Mouse (Mus musculus) stomach, postnatal 0 days (tissue): ENCODE results near the gene Gm29666. TPM values are rescaled to one million over a fixed set of nuclear protein-coding genes. Genes with fewer than 3 reads are reported as not detected.
A peak's percentile ranks its signal among the peaks of the same experiment; 100 is the strongest.

ENCODE experiments used
- ATAC-seq: fragments of 200-750 bp; cut with Nextera tagmentation; 2 replicates; pipeline ENCODE4 v1.8.0; 2017; ENCODE audit not compliant: low FRiP score, low TSS enrichment
- DNase-seq: peaks from one replicate; pipeline ENCODE4 v3.0.0-alpha.2; 2016; ENCODE audit warnings: low spot score
- H3K27ac ChIP-seq: fragments of 300-500 bp; sonication (generic); replicated peaks from 2 replicates; pipeline ENCODE4 v1.5.1; 2014; ENCODE audit warnings: mild to moderate bottlenecking, control low read depth
- H3K27me3 ChIP-seq: fragments of 300-500 bp; sonication (generic); 2 replicates; pipeline ENCODE4 v1.6.1; 2014; ENCODE audit warnings: low read length; ENCODE audit not compliant: control insufficient read depth, insufficient read depth
- H3K36me3 ChIP-seq: fragments of 300-500 bp; sonication (generic); 2 replicates; pipeline ENCODE4 v1.6.1; 2014; ENCODE audit warnings: low read length, mixed read lengths; ENCODE audit not compliant: control insufficient read depth, insufficient read depth
- H3K4me1 ChIP-seq: fragments of 300-500 bp; sonication (generic); replicated peaks from 2 replicates; pipeline ENCODE4 v1.6.1; 2014; ENCODE audit warnings: antibody characterized with exemption; ENCODE audit not compliant: control insufficient read depth, insufficient read depth
- H3K4me2 ChIP-seq: fragments of 300-500 bp; sonication (generic); replicated peaks from 2 replicates; pipeline ENCODE4 v1.6.1; 2014; ENCODE audit warnings: low read depth, mild to moderate bottlenecking, control low read depth, moderate library complexity
- H3K4me3 ChIP-seq: fragments of 300-500 bp; sonication (generic); 2 replicates; pipeline ENCODE4 v1.5.1; 2014; ENCODE audit warnings: low read depth, low read length, control low read depth
- H3K9ac ChIP-seq: fragments of 300-500 bp; sonication (generic); 2 replicates; pipeline ENCODE4 v1.6.1; 2014; ENCODE audit warnings: mild to moderate bottlenecking, low read length, control low read depth, mixed read lengths
- H3K9me3 ChIP-seq: fragments of 300-500 bp; sonication (generic); 2 replicates; pipeline ENCODE4 v1.6.1; 2016; ENCODE audit warnings: low read length; ENCODE audit not compliant: control insufficient read depth
- CTCF ChIP-seq: IDR thresholded peaks from 2 replicates; pipeline ENCODE4 v1.5.1; 2016; ENCODE audit warnings: antibody characterized with exemption, low read depth, mild to moderate bottlenecking, moderate library complexity
- EP300 ChIP-seq: optimal IDR thresholded peaks from 2 replicates; pipeline ENCODE3; 2016; ENCODE audit warnings: antibody characterized with exemption
- WGBS: fragments of 180-500 bp; shearing (Covaris S2); extraction: QIAGEN DNeasy Blood & Tissue Kit; methylation state at CpG from one replicate; pipeline ENCODE4 v1.1.7; 2014; 5-methylcytosine and 5-hydroxymethylcytosine counted together
- microRNA-seq: library from miRNA; unstranded; fragments of <30 nt; microRNA quantifications from one replicate; pipeline ENCODE4, GENCODE M21; 2016
- polyA plus RNA-seq: library from polyadenylated mRNA; unstranded; fragments of >200 nt; fragmentation: Nextera tagmentation; extraction: Ambion mirVana; gene quantifications from 2 replicates; pipeline ENCODE4 v1.2.1, GENCODE M21; 2015

Gm29666 gene
- polyA plus RNA-seq, 1 experiment from 2014 or later: 0.15 TPM

GRCm38 (mm10) chr15:84877029-84877815, 42.6 kb downstream of the Gm29666 start:
- Histone ChIP-seq H3K36me3 (no peaks in the 10 kb centered on the region), H3K27me3 (no peaks in the 10 kb centered on the region), H3K4me2 (no peak overlapping the region), H3K9me3 (no peaks in the 10 kb centered on the region), H3K27ac (no peak overlapping the region), H3K4me3 (no peak overlapping the region), H3K4me1 (no peaks in the 10 kb centered on the region), H3K9ac (no peak overlapping the region)
- TF ChIP-seq EP300: no peak
- no peak for TF ChIP-seq CTCF
- DNase-seq (no peak), ATAC-seq (no peak)
- WGBS: 77% methylated on average over 12 of the region's 12 CpGs

GRCm38 (mm10) chr15:84873867-84874266, 46.0 kb downstream of the Gm29666 start:
- Histone ChIP-seq H3K4me2 (no peak overlapping the region), H3K4me3 (no peak overlapping the region), H3K27me3 (no peaks in the 10 kb centered on the region), H3K36me3 (no peaks in the 10 kb centered on the region), H3K9ac (no peak overlapping the region), H3K27ac (no peak overlapping the region), H3K9me3 (no peaks in the 10 kb centered on the region), H3K4me1 (no peaks in the 10 kb centered on the region)
- DNase-seq: no peak
- TF ChIP-seq EP300: no peak
- no peak for TF ChIP-seq CTCF
- no peak for ATAC-seq
- WGBS: 65% methylated on average over 4 of the region's 4 CpGs

- H3K4me1 ChIP-seq: no peaks in the 10 kb centered on the region
- WGBS: 84% methylated on average over 11 of the region's 11 CpGs
- no peaks in the 10 kb centered on the region for H3K36me3 ChIP-seq
- no peak for TF ChIP-seq EP300
- no peak for DNase-seq
- ATAC-seq: no peak
- H3K4me3 ChIP-seq: no peak overlapping the region
- no peak overlapping the region for H3K4me2 ChIP-seq
- H3K9ac ChIP-seq: no peak overlapping the region
- no peaks in the 10 kb centered on the region for H3K9me3 ChIP-seq
- H3K27ac ChIP-seq: no peak overlapping the region
- no peaks in the 10 kb centered on the region for H3K27me3 ChIP-seq
These were observed 46.8 kb downstream of the Gm29666 start for GRCm38 (mm10) chr15:84873079-84873478.

- WGBS: 88% methylated on average over 3 of the region's 3 CpGs
- ATAC-seq (no peak), DNase-seq (no peak)
- Histone ChIP-seq H3K36me3 (no peaks in the 10 kb centered on the region), H3K4me3 (no peak overlapping the region), H3K4me1 (no peaks in the 10 kb centered on the region), H3K27ac (no peak overlapping the region), H3K9ac (no peak overlapping the region), H3K9me3 (no peaks in the 10 kb centered on the region), H3K4me2 (no peak overlapping the region), H3K27me3 (no peaks in the 10 kb centered on the region)
- TF ChIP-seq EP300: no peak
- TF ChIP-seq CTCF: no peak
These were observed 48.0 kb downstream of the Gm29666 start for GRCm38 (mm10) chr15:84871802-84872201.

GRCm38 (mm10) chr15:84861911-84862310, 57.9 kb downstream of the Gm29666 start:
- H3K9ac ChIP-seq: no peak overlapping the region
- ATAC-seq: no peak
- WGBS: 84% methylated on average over 8 of the region's 8 CpGs

More at GRCm38 (mm10) chr15:84861911-84862310, 57.9 kb downstream of the Gm29666 start:
- Histone ChIP-seq H3K27me3 (no peaks in the 10 kb centered on the region), H3K27ac (no peak overlapping the region), H3K4me2 (no peak overlapping the region), H3K4me1 (no peaks in the 10 kb centered on the region), H3K36me3 (no peaks in the 10 kb centered on the region), H3K4me3 (no peak overlapping the region), H3K9me3 (no peaks in the 10 kb centered on the region)
- TF ChIP-seq CTCF (no peak), EP300 (no peak)
- no peak for DNase-seq

Small RNA genes lying within 50 kb of the gene (microRNA-seq; reads per million reads assigned to microRNA genes)
- 24.4 reads per million, percentile 27 among the genes with 10 or more reads in this experiment for gene Mir1249

Other genes starting within 250 kb of the Gm29666 start
- gene Arhgap8, start 200.0 kb downstream of the Gm29666 start, polyA plus RNA-seq: 20.2 and 22.0 TPM in 2 replicates
- gene Phf21b, start 64.0 kb downstream of the Gm29666 start, polyA plus RNA-seq: 0.12 and 0.16 TPM in 2 replicates
- gene Nup50, start 3.4 kb upstream of the Gm29666 start, polyA plus RNA-seq: 17.6 and 17.7 TPM in 2 replicates
- 6.6 and 14.7 TPM in 2 replicates for gene 5031439G07Rik, start 68.5 kb upstream of the Gm29666 start, polyA plus RNA-seq
- 5.7 and 7.0 TPM in 2 replicates for gene Upk3a, start 97.1 kb upstream of the Gm29666 start, polyA plus RNA-seq
- 18.3 and 20.1 TPM in 2 replicates for gene Fam118a, start 108.9 kb upstream of the Gm29666 start, polyA plus RNA-seq
- gene Smc1b, start 211.9 kb upstream of the Gm29666 start, polyA plus RNA-seq: 0.07 and 0.08 TPM in 2 replicates
- 0.08 TPM in 1 of 2 replicates, not detected in the other for gene Ribc2, start 212.0 kb upstream of the Gm29666 start, polyA plus RNA-seq